Mouse (Mus musculus) B cell, adult 2 months (primary cell): ENCODE data around the gene Nol4l.
A peak's percentile ranks its signal among the peaks of the same experiment; 100 is the strongest.

ENCODE experiments used
- DNase-seq, 2 experiments: peaks; one replicate each; pipeline ENCODE4 v3.0.0; 2022

The Nol4l gene

DNA sequence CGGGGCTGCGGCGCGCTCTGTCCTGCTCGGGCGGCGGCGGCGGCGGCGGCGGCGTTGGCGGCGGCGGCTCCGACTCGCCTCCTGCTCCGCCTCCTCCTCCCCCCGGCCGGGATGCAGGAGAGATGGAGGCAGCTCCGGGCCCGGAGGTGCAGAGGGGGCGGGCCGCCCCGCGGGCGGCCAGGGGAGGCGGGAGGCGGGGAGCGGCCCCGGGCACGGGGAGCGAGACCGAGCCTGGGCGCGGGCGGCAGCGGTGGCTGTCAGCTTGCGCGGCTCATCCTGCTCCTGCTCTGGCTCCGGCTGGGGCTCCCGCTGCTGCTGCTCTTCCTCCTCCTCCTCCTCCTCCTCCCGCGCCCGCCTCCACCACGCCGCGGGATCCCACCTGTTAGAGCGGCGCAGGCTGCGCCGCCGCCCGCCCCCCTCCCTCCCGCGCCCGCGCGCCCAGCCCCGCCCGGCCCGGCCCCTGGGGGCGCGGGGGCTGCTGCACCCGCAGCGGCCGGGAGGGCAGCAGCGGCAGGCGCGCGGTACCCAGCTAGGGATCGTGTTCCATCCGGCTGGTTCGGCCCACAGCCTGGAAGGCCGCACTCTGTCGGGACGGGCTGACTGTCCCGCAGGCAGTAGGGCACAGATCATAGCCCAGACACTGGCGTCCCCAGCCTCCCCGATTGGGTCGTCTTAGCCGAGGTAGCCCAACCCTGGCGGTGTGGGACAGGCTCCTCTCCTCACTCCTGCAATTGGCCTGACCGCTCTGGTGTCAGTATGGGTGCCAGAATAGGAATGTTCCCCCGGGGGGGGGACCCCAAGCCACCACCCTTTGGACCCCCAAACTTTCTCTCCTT lies at the start of gene Nol4l:
Gene Nol4l, minus strand, starts transcription at position 41 of the 836 bp plus-strand sequence.
- no peak for DNase-seq

DNA sequence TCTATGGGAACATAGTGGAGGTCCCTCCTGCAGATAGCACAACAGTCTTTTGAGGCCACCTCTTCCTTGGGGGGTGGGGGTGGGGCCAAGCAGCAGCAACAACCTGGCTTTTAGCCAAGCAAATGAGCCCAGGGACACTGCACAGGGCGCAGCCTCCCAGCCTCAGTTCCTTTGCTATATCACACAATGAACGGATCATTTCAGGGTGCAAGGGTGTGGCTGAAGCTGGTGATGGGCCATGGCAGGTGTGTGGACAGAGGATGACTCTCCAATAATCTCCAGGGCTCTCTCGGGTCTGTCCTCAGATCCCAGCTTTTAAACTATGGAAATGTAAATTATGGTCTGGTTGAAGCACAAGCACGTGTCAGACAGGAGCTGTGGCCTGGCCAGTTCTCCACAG lies 47.4 kb upstream of the Nol4l start:
- no peak for DNase-seq

GRCm38 (mm10) chr2:153576150-153576549 lies 46.4 kb upstream of the Nol4l start:
- no peak for DNase-seq

GRCm38 (mm10) chr2:153575554-153575953 lies 45.8 kb upstream of the Nol4l start:
- no peak for DNase-seq

GRCm38 (mm10) chr2:153573101-153573500 lies 43.3 kb upstream of the Nol4l start:
- DNase-seq, result no peak

DNA sequence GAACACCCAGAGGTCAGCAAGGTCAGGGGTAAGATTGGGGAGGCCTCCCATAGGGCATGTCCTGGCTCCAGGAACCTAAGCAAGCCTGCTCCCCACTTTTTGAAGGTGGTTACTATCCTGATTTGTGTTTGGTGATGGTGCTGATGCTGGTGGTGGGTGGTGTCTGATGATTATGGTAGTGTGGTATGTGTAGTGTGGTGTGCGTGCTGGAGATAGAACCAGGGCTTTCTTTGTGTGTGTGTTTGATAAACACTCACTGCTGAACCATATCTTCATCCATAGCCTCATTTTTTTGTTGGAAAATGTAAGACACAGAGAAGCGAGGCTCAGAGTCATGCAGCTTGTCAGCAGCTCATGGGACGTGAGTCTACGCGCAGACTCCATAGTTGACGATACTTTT lies 38.8 kb upstream of the Nol4l start:
- DNase-seq, result no peak

- DNase-seq, result no peak
Measured at GRCm38 (mm10) chr2:153568013-153568412, 38.2 kb upstream of the Nol4l start.

DNA sequence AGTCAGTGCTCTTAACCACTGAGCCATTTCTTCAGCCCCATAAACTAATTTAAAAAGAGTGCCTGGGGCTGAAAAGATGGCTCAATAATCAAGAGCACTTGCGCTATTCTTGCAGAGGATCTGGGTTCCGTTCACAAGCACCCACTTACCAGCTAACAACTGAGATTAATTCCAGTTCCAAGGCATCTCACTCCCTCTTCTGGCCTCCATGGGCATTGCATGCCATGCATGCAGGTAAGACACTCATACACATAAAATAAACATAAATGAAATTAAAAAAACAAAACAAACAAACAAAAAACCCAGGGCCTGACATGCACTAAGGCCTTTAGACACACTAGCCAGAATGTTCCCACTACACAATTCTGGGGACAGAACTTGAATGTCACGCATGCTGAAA lies 34.6 kb upstream of the Nol4l start:
- DNase-seq, result peak; percentile 49 to 55

DNA sequence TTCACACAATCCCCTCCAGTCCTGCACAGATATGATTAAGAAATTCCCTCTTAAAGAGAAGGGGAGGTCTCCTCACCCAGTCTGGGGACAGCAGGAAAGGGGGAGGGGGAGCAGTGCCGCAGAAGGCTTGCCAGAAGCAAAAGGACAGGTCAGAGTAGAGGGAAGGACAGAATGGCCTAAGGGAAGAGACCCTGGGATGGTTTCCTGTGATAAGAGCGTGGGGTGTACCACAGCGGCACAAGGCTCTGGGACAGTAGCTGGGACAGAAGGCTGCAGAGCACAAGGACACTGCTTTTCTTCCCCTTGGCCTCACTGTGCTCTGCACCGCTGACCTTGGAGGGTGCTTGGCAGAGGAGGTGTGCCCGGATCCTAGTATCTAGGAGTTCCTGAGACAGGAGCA lies 31.8 kb upstream of the Nol4l start:
- DNase-seq, result peak in 1 of 2 experiments; percentile 12

- DNase-seq, result peak; percentile 50 to 57
Measured at GRCm38 (mm10) chr2:153560664-153561541, 31.1 kb upstream of the Nol4l start.

GRCm38 (mm10) chr2:153559613-153560152 lies 29.9 kb upstream of the Nol4l start:
- no peak for DNase-seq

- no peak for DNase-seq
Measured at GRCm38 (mm10) chr2:153558464-153558863, 28.7 kb upstream of the Nol4l start.

GRCm38 (mm10) chr2:153557259-153557658 lies 27.5 kb upstream of the Nol4l start:
- DNase-seq, result no peak

DNA sequence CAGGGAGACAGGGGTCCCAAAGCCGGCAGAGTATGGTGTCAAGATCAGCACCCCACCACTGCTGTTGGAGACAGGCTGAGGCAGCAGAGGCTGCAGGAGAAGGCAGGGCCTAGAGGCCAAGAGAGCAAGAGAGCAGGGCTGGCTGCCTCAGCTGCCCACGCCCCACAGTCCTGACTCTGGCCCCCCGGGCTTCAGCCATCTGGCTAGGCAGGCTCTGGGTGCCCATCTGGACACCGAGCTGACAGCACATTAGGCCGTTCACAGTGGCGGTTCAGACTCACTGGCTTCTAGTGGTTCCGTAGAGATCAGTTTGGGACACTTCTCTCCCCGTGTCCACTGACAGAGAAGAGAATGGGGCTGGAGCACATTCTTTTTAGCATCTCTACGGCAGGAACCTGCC lies 26.4 kb upstream of the Nol4l start:
- DNase-seq, result no peak

DNA sequence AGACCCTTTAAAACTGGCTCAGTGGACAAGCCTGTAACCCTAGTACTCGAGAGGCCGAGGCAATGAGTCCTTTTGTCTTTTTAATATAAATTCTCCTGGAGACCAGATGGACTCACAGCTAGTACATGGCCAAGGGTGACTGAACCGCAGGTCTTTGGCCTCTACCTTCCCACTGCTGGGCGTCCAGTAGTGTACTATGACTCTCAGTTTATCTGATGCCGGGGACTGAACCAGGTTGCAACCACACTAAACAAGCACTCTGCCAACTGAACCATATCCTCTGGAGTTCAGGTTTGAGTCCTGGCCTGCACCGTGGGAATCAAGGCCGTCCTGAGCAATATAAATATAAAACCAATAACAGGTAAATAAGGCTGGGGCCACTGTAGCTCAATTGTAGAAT lies 24.8 kb upstream of the Nol4l start:
- no peak for DNase-seq

- no peak for DNase-seq
Measured at GRCm38 (mm10) chr2:153549486-153549885, 19.7 kb upstream of the Nol4l start.

DNA sequence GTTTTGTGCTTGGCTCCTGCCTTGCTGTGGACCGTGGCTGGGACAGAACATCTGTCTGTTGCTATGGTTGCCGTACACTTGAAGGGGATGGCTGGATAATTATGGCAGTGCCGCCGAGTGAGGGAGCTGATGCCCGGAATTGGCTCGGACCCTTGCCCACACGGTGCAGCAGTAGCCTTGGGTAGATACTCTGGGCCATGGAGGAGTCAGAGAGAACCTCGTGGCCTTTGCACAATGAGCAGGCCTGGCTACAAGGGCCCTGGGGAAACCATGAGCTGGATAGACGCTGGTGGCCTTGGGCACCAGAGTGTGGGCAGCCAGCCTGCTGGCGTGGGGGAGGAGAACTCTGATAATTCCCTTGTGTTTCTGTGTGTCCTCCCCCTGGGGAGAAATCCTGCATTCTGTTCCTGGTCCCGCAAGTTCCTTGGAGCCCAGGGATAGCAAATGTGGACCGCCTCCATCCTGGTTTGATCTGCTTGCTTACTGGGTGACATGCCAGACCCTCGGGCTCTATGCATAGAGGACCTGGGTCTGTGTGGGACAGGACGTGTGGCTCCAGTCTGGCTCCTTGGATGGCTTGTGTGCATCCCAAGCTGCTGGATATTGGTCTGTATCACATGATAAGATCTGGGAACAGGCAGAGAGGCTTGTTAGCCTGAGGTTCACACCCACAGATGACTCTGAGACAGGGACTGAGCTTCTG lies 18.6 kb upstream of the Nol4l start:
- DNase-seq, result no peak

DNA sequence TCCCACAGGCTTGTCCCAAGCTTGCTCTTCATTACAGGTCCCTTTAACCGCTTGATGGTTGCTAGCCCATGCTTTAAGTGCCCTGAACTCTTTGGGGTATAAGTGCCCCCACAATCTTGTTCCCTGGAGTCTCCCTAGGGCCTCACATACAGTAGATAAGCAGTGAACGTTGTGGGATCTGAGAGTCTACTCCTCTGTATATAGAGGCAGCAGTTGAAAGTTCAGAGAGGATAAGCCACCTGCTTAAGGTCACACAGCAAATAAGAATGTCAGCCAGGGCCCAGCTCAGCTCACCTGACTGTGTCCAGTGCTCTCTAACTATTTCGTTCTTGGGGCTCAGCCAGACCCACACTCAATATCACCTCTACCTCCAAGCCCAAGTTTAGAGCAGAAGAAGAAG lies 17.9 kb upstream of the Nol4l start:
- DNase-seq, result no peak

- DNase-seq, result no peak
Measured at GRCm38 (mm10) chr2:153546972-153547371, 17.2 kb upstream of the Nol4l start.

- no peak for DNase-seq
Measured at GRCm38 (mm10) chr2:153546471-153546870, 16.7 kb upstream of the Nol4l start.

- no peak for DNase-seq
Measured at GRCm38 (mm10) chr2:153544771-153545170, 15.0 kb upstream of the Nol4l start.

- peak; percentile 65 to 67 for DNase-seq
Measured at GRCm38 (mm10) chr2:153543911-153544730, 14.3 kb upstream of the Nol4l start.
